Mouse (Mus musculus) Muller cell, postnatal 12 days (primary cell): ENCODE measurements around the gene Atf7.
"Not testable (repeated sequence)": the region's sequence is repeated elsewhere in the genome, so short reads cannot be mapped to it uniquely, and the experiment has no call there.

Source experiments
- DNase-seq: peaks from one replicate; pipeline ENCODE4 v3.0.0-alpha.2; 2015; ENCODE audit errors: inconsistent ontology term

Gene Atf7

GRCm38 (mm10) chr15:102619486-102619885 is 5.8 kb downstream of the Atf7 start:
- DNase-seq, result no peak

GRCm38 (mm10) chr15:102617654-102618053 is 7.6 kb downstream of the Atf7 start:
- no peak for DNase-seq

- DNase-seq, result no peak
Measured at GRCm38 (mm10) chr15:102616174-102616573, 9.1 kb downstream of the Atf7 start.

GRCm38 (mm10) chr15:102614224-102614623 is 11.0 kb downstream of the Atf7 start:
- no peak for DNase-seq

GRCm38 (mm10) chr15:102612966-102613365 is 12.3 kb downstream of the Atf7 start:
- no peak for DNase-seq

- not testable (repeated sequence) for DNase-seq
Measured at GRCm38 (mm10) chr15:102608586-102608985, 16.7 kb downstream of the Atf7 start.

- DNase-seq, result no peak
Measured at GRCm38 (mm10) chr15:102593996-102594656, 31.1 kb downstream of the Atf7 start.

- DNase-seq, result peak; percentile 7
Measured at GRCm38 (mm10) chr15:102592674-102593073, 32.6 kb downstream of the Atf7 start.

- no peak for DNase-seq
Measured at GRCm38 (mm10) chr15:102590567-102590966, 34.7 kb downstream of the Atf7 start.

GRCm38 (mm10) chr15:102589826-102590225 is 35.4 kb downstream of the Atf7 start:
- no peak for DNase-seq

GRCm38 (mm10) chr15:102585501-102585900 is 39.8 kb downstream of the Atf7 start:
- DNase-seq, result no peak

GRCm38 (mm10) chr15:102583708-102584383 is 41.4 kb downstream of the Atf7 start:
- DNase-seq, result peak; percentile 60

GRCm38 (mm10) chr15:102581205-102581604 is 44.1 kb downstream of the Atf7 start:
- no peak for DNase-seq

GRCm38 (mm10) chr15:102578351-102578750 is 46.9 kb downstream of the Atf7 start:
- DNase-seq, result no peak

- peak; percentile 38 for DNase-seq
Measured at GRCm38 (mm10) chr15:102576972-102577371, 48.3 kb downstream of the Atf7 start.

GRCm38 (mm10) chr15:102572081-102572480 is 53.2 kb downstream of the Atf7 start:
- DNase-seq, result peak; percentile 73

- DNase-seq, result no peak
Measured at GRCm38 (mm10) chr15:102567849-102568248, 57.4 kb downstream of the Atf7 start.

GRCm38 (mm10) chr15:102563681-102564080 is 61.6 kb downstream of the Atf7 start:
- no peak for DNase-seq

- no peak for DNase-seq
Measured at GRCm38 (mm10) chr15:102563061-102563460, 62.2 kb downstream of the Atf7 start.

GRCm38 (mm10) chr15:102562491-102562890 is 62.8 kb downstream of the Atf7 start:
- no peak for DNase-seq

- no peak for DNase-seq
Measured at GRCm38 (mm10) chr15:102557580-102557979, 67.7 kb downstream of the Atf7 start.

GRCm38 (mm10) chr15:102555581-102555980 is 69.7 kb downstream of the Atf7 start:
- no peak for DNase-seq

GRCm38 (mm10) chr15:102552599-102552998 is 72.7 kb downstream of the Atf7 start:
- no peak for DNase-seq
